Mouse (Mus musculus) gastrocnemius, postnatal 14 days (tissue): ENCODE data around the gene Pin1rt1. TPM values are rescaled to one million over a fixed set of nuclear protein-coding genes. Genes with fewer than 3 reads are reported as not detected.
A peak's percentile ranks its signal among the peaks of the same experiment; 100 is the strongest.

ENCODE experiments used
- DNase-seq: peaks from one replicate; pipeline ENCODE4 v3.0.0; 2021; ENCODE audit warnings: mixed read lengths
- intact Hi-C: fragments of 180-260 bp; cut with DNase I; formaldehyde crosslinking; loops from one replicate; pipeline ENCODE4 v1.15.1; 2025; ENCODE audit warnings: low total_unique reads
- total RNA-seq, 2 experiments: library from RNA; stranded (reverse); gene quantifications; 2 replicates each; pipeline ENCODE4 v1.2.3; 2021

Pin1rt1 gene
- total RNA-seq, 2 experiments from 2014 or later = not detected

GRCm38 (mm10) chr2:104717231-104717735 lies 1.1 kb upstream of the Pin1rt1 start:
- no peak for DNase-seq
- intact Hi-C loops = no loop called here

GRCm38 (mm10) chr2:104714254-104714691 lies 1.9 kb downstream of the Pin1rt1 start:
- peak; percentile 42 for DNase-seq
- intact Hi-C loops = no loop called here

- intact Hi-C loops = no loop called here
- DNase-seq = no peak
Observed at GRCm38 (mm10) chr2:104712486-104712809, 3.7 kb downstream of the Pin1rt1 start.

GRCm38 (mm10) chr2:104711585-104712485 lies 4.3 kb downstream of the Pin1rt1 start, which contains the start of gene Tcp11l1:
Tcp11l1 (minus strand) TSS chr2:104712169.
- DNase-seq = peak; percentile 42
- intact Hi-C loops = no loop called here

- DNase-seq = no peak
- intact Hi-C loops = no loop called here
Observed at GRCm38 (mm10) chr2:104710670-104711370, 5.4 kb downstream of the Pin1rt1 start.

- intact Hi-C loops = no loop called here
- DNase-seq = no peak
Observed at GRCm38 (mm10) chr2:104709786-104710337, 6.3 kb downstream of the Pin1rt1 start.

GRCm38 (mm10) chr2:104704355-104704754 lies 11.8 kb downstream of the Pin1rt1 start:
- intact Hi-C loops = no loop called here
- no peak for DNase-seq

- intact Hi-C loops = no loop called here
- no peak for DNase-seq
Observed at GRCm38 (mm10) chr2:104703158-104703557, 13.0 kb downstream of the Pin1rt1 start.

GRCm38 (mm10) chr2:104699659-104700058 lies 16.5 kb downstream of the Pin1rt1 start:
- intact Hi-C loops = no loop called here
- DNase-seq = no peak

GRCm38 (mm10) chr2:104692551-104692950 lies 23.6 kb downstream of the Pin1rt1 start:
- intact Hi-C loops = no loop called here
- DNase-seq = no peak

GRCm38 (mm10) chr2:104690720-104691119 lies 25.5 kb downstream of the Pin1rt1 start:
- DNase-seq = no peak
- intact Hi-C loops = no loop called here

GRCm38 (mm10) chr2:104688724-104689123 lies 27.5 kb downstream of the Pin1rt1 start:
- DNase-seq = no peak
- intact Hi-C loops = loop anchor here (2.0 kb wide), 1 partner anchor 82 kb away; no protein-coding TSS in a partner anchor

GRCm38 (mm10) chr2:104688321-104688720 lies 27.9 kb downstream of the Pin1rt1 start:
- intact Hi-C loops = loop anchor here (2.0 kb wide), 1 partner anchor 82 kb away; no protein-coding TSS in a partner anchor
- no peak for DNase-seq

- no peak for DNase-seq
- intact Hi-C loops = no loop called here
Observed at GRCm38 (mm10) chr2:104687261-104687660, 28.9 kb downstream of the Pin1rt1 start.

- peak; percentile 72 for DNase-seq
- intact Hi-C loops = no loop called here
Observed at GRCm38 (mm10) chr2:104685418-104685817, 30.8 kb downstream of the Pin1rt1 start.

GRCm38 (mm10) chr2:104684771-104685170 lies 31.4 kb downstream of the Pin1rt1 start:
- DNase-seq = no peak
- intact Hi-C loops = no loop called here

GRCm38 (mm10) chr2:104677326-104677725 lies 38.9 kb downstream of the Pin1rt1 start:
- DNase-seq = no peak
- intact Hi-C loops = no loop called here

GRCm38 (mm10) chr2:104671724-104672123 lies 44.5 kb downstream of the Pin1rt1 start:
- no peak for DNase-seq
- intact Hi-C loops = no loop called here

GRCm38 (mm10) chr2:104669122-104669804 lies 46.9 kb downstream of the Pin1rt1 start:
- intact Hi-C loops = loop anchor here (5.0 kb wide), 1 partner anchor 338 kb away; no protein-coding TSS in a partner anchor

More at GRCm38 (mm10) chr2:104669122-104669804, 46.9 kb downstream of the Pin1rt1 start:
- DNase-seq = no peak
